In the genomic region with DNA sequence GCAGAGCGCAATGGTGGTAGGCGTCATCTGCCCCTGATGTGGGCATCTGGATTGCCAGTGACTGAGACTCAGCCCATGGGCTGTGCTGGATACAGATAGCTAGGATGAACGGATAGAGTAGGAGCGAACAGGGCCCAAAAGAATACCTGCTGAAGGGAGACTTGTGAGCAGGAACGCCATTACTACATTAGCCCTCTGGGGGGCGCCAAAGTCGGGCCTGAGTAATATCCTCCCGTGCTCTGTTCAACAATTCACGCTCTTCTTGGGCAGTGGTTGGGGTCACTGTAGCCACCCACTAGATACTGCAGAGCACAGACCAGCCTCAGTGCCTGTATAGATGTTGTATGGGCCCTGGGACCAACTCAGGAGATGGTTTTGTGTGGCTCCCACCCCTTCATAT, we compare ENCODE assay signal across 13 mouse cellular contexts. TPM values are rescaled to one million over a fixed set of nuclear protein-coding genes. Genes with fewer than 3 reads are reported as not detected.
DNase-seq lines count a peak whose midpoint lies in the region; ATAC-seq and TF ChIP-seq lines count a peak whose summit lies in the region.
"Had no signal": no experiment of that assay in that cellular context is flagged by ENCODE, and none has a peak within 500 bp of the region (broad histone marks: within the 10 kb centered on the region; RNA-seq: fewer than 3 reads in every experiment).

No protein-coding gene starts in this region.

- no peak overlapping the region for H3K4me3 ChIP-seq in left cerebral cortex, adult 2 months
- no peak overlapping the region for H3K4me3 ChIP-seq in E14TG2a.4 (replicated peaks; ENCODE audit: low read length)
- H3K4me3 ChIP-seq: embryonic facial prominence, embryonic 10.5 days had no signal

- peaks cover 91% of the 10 kb centered on the region for H3K27me3 ChIP-seq in E14TG2a.4 (ENCODE audit: insufficient read depth, low read length)

- DNase-seq in left cerebral cortex, adult 2 months (ENCODE audit: extremely low spot score in 1 of 2, low spot score in 2 of 2): peak in 1 of 2 experiments; percentile 40
- no peak for DNase-seq in left cerebral cortex, adult 18-20 months (ENCODE audit: low spot score in 2 of 2)
- peak; percentile 59 for DNase-seq in ZHBTc4 (ENCODE audit: low read depth, low spot score)
- DNase-seq in right cerebral cortex, postnatal 25 days: no peak
- no peak for DNase-seq in right cerebral cortex, adult 2 months (ENCODE audit: low spot score in 2 of 2)
- DNase-seq: heart, postnatal 10 days; kidney, postnatal 14 days; midbrain, embryonic 14.5 days; thymus, postnatal 36 days had no signal

- no peaks in the 10 kb centered on the region for H3K9me3 ChIP-seq in E14TG2a.4 (ENCODE audit: low read length)
- H3K9me3 ChIP-seq: embryonic facial prominence, embryonic 10.5 days had no signal

- peak; percentile 36; the same call in 1 of the 2 replicates for ATAC-seq in granulocyte monocyte progenitor cell, adult 5-6 weeks (replicated peaks; ENCODE audit: poor library complexity, severe bottlenecking)
- ATAC-seq: activated CD4-positive, CD25-positive, alpha-beta regulatory T cell, adult 4 months had no signal

- no peaks in the 10 kb centered on the region for H3K36me3 ChIP-seq in E14TG2a.4 (ENCODE audit: insufficient read depth, low read length)
- H3K36me3 ChIP-seq: embryonic facial prominence, embryonic 10.5 days had no signal

- TF ChIP-seq CTCF in left cerebral cortex, adult 2 months (IDR thresholded peaks at IDR 0.05): peak; percentile 72
- TF ChIP-seq CTCF in E14TG2a.4 (conservative IDR thresholded peaks at IDR 0.05; ENCODE audit: low read length): peak; percentile 98

- intact Hi-C loops in left cerebral cortex, adult 2 months (cut with DNase I): no loop called here

- H3K4me1 ChIP-seq in E14TG2a.4 (replicated peaks; ENCODE audit: low read depth, low read length): peaks cover 44% of the 10 kb centered on the region

- no peak overlapping the region for H3K27ac ChIP-seq in left cerebral cortex, adult 2 months
- H3K27ac ChIP-seq: embryonic facial prominence, embryonic 10.5 days had no signal

RNA-seq across cellular contexts. Expression of a gene that starts 9.1 kb away (rescaled TPM):
- 10 to 100 TPM; 59.1 to 61.3 TPM for total RNA-seq in left cerebral cortex, adult 2 months (2021)
- 10 to 100 TPM; 53.8 to 58.4 TPM for total RNA-seq in left cerebral cortex, adult 18-20 months (2021)
- not detected in 2 replicates for total RNA-seq in granulocyte monocyte progenitor cell, adult 5-6 weeks (2014; fragmentation: Nextera tagmentation)
- not detected in 2 replicates for total RNA-seq in granulocyte monocyte progenitor cell, adult 5-6 weeks (2017)
- total RNA-seq: heart, postnatal 10 days had no signal

RNA-seq across cellular contexts. Expression of a gene that starts 34.3 kb away (rescaled TPM):
- total RNA-seq in left cerebral cortex, adult 2 months (2021): 10 to 100 TPM; 79.8 to 91.6 TPM
- total RNA-seq in left cerebral cortex, adult 18-20 months (2021): 10 to 100 TPM; 84.0 to 86.8 TPM
- 23.5 and 32.3 TPM in 2 replicates for total RNA-seq in granulocyte monocyte progenitor cell, adult 5-6 weeks (2014; fragmentation: Nextera tagmentation)
- total RNA-seq in granulocyte monocyte progenitor cell, adult 5-6 weeks (2017): 18.5 and 19.9 TPM in 2 replicates

RNA-seq across cellular contexts. Expression of a gene that starts 40.0 kb away (rescaled TPM):
- total RNA-seq in left cerebral cortex, adult 2 months (2021): 10 to 100 TPM; 41.7 to 43.8 TPM
- 10 to 100 TPM; 37.7 to 41.2 TPM for total RNA-seq in left cerebral cortex, adult 18-20 months (2021)
- total RNA-seq in granulocyte monocyte progenitor cell, adult 5-6 weeks (2014; fragmentation: Nextera tagmentation): not detected in 2 replicates
- total RNA-seq in granulocyte monocyte progenitor cell, adult 5-6 weeks (2017): not detected in 2 replicates

Comparison
In these comparisons a context has a peak if more than half of its experiments do, and no peak if none do; other contexts are left out.
1. RNA of a gene that starts 9.1 kb away (total RNA-seq): 59.1 to 61.3 TPM in left cerebral cortex, adult 2 months and 53.8 to 58.4 TPM in left cerebral cortex, adult 18-20 months; not detected in granulocyte monocyte progenitor cell, adult 5-6 weeks; every median in the first group is over 10 times any median in the second.
2. RNA of a gene that starts 40.0 kb away (total RNA-seq): 41.7 to 43.8 TPM in left cerebral cortex, adult 2 months and 37.7 to 41.2 TPM in left cerebral cortex, adult 18-20 months; not detected in granulocyte monocyte progenitor cell, adult 5-6 weeks; every median in the first group is over 10 times any median in the second.